Mouse (Mus musculus): ENCODE results near the gene G530012D18Rik.
"Not testable (repeated sequence)": the region's sequence is repeated elsewhere in the genome, so short reads cannot be mapped to it uniquely, and the experiment has no call there.

The G530012D18Rik gene

DNA sequence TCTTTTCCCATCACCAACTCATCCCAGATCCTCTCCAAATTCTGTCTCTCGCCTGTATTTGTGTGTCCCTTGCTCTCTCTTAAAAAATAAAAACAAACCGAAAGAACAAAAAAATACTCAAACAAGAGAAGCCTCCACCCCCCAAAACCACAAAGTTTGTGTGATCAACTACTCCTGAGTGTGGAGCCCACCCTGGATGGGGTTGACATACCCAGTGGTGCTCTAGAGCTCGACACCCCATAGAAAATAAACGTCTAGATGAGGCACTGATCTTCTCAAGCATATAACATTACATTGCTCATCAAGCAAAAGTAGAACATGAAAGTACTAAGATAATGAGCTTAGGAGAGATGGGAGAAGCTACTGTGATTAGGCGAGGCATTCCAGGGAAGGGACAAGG lies 41.7 kb downstream of the G530012D18Rik start:
- DNase-seq = not testable (repeated sequence)

DNA sequence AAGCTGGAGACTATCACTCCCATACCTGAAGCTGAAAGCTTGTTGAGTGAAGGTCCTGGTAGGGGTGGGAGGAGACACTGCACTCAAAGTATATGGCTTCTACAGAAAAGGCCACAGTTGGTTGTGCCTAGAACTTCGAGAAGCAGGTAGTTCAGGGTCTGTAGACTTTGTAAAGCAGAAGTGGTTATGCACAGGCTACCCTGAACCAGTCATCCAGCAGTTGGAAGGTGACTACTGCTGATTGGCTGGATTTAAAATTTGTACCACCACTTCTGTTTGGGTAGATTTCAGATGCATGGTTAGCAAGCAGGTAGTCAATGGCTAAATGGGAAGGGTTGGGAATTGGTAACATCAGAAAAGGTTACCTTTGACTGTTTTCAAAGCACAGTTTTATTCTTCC lies 43.2 kb downstream of the G530012D18Rik start:
- DNase-seq = not testable (repeated sequence)
